Mouse (Mus musculus) stomach, postnatal 0 days (tissue): ENCODE data around the gene Pecr.

ENCODE experiments used
- CTCF ChIP-seq: IDR thresholded peaks from 2 replicates; pipeline ENCODE4 v1.5.1; 2016; ENCODE audit warnings: antibody characterized with exemption, low read depth, mild to moderate bottlenecking, moderate library complexity
- EP300 ChIP-seq: optimal IDR thresholded peaks from 2 replicates; pipeline ENCODE3; 2016; ENCODE audit warnings: antibody characterized with exemption

DNA sequence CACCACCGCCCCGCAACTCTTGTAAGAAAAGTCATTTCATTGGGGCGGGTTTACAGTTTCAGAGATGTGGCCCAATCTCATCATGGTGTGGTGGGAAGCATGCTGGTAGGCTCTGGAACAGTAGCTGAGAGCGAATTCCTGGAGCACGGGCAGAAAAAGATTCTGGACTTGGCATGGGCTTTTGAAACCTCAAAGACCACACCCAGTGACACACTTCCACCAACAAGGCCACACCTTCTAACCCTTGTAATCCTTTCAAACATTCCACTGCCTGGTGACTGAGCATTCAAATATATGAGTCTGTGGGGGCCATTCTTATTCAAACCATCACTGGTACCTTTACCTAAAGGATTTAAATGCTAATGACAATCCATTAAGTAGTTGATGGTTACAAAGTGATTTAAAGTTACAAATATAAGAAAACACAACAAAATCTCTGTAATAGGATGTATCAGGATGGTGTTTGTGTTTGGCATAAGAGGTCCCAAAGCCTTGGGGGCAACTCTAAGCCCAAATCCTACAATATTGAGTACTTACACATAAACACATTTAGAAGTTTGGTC lies 41.5 kb downstream of the Pecr start:
- TF ChIP-seq CTCF (no peak), EP300 (no peak)
